Mouse (Mus musculus) B cell, adult 2 months (primary cell): ENCODE data around the gene Cpa5.

Experiments
- DNase-seq, 2 experiments: peaks; one replicate each; pipeline ENCODE4 v3.0.0; 2022

Gene Cpa5

DNA sequence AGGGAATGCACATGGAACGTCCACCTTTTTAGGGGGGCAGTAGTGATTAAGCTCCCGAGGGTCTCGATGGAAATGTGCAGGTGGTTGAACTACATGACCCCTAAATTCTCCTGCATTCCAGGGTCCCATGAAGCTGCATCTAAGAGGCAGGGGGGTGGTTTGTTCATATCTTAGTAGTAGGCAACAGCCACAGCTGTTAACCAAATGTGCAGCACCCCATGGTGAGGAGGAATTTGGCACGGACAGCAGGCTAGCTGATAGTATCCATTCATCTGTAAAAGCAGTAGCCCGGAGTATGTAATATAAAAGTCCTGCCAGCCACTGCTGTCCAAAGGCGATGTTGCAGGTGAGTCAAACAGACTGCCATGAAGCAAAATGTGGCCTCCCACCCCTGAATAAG lies 34.6 kb downstream of the Cpa5 start:
- no peak for DNase-seq

DNA sequence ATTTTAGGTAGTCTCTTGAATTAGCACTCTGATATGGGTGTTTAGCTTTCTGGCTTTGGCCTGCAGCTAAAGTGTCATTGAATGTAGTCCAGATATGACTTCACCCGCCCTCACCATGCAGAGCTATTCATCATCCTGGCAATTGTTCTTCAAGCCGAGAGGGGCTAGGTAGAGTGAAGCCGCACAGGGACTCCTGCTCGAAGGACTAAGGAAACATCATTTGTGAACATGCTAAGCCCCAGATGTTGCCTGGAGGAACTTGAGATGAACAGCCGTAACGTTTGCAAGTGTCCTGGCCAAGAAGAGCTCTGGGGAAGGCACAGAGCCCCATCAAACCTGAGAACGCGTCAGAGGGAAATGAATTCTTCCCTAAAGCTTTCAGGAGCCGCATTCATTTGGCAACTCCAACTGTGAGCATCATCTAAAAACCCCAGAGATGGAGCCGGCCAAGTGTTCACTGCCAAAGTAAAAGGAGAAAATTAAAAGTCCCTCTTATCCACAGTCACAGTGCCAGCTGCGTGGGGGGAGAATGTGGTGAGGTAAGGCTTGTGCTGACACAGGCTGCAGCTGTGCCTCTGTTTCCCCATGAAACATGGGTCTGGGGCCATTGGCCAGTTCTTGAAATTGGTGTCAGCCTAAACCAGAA lies 39.0 kb downstream of the Cpa5 start:
- no peak for DNase-seq

DNA sequence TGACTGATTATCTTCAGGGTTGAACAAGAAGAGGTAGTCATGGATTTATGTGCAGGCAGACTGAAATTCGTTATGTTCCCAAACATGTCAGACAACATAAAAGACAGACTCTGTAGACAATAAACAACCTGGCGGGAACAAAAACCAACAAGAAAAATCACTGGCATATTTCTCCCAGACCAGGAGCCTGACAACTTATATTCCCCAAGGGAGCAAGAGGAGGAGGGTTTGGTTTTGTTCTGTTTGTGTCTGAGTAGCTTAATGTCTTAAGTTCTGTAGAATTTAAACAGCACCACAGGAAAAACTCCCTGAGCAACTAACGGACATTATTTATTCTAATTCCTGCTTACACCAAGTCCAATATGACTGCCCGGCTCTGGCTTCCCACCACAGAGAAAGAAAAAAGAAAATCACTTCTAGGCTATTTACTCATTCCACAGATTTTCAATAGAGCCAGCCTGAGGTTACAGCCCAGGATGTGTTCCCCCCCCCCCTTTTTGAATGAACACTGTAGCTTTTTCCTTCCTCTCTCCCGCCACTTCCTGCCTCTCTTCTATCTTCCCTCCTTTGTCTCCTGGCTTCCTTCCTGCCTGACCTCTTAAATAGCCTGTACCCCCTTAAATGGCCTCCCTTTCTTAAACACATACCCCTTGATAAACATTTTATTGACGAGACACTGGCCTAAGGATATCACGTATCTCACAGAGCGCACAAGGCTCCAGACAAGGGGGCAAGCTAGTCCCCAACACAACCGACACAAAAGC lies 41.8 kb downstream of the Cpa5 start:
- DNase-seq = no peak

- no peak for DNase-seq
Measured at GRCm38 (mm10) chr6:30653518-30653917, 42.7 kb downstream of the Cpa5 start.

GRCm38 (mm10) chr6:30654402-30654859 lies 43.6 kb downstream of the Cpa5 start:
- no peak for DNase-seq

DNA sequence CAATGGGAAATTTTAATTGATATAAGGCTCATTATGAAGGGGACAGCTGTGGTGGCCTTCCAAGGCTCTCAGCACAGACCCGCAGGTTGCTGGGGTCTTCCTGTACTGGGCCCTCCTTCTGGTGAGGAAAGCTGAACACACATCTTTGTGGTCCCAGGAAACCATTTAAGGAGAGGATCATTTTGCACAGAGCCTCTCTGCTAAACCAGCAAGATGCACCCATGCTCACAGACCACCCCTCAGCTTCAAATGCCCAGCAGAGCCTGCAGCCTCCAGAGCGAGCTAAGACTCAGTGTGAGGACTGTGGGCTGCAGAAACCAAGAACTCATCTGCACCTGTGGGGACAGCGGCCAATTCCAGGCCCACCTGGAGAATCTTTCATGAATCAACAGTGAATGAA lies 44.1 kb downstream of the Cpa5 start:
- DNase-seq = no peak

DNA sequence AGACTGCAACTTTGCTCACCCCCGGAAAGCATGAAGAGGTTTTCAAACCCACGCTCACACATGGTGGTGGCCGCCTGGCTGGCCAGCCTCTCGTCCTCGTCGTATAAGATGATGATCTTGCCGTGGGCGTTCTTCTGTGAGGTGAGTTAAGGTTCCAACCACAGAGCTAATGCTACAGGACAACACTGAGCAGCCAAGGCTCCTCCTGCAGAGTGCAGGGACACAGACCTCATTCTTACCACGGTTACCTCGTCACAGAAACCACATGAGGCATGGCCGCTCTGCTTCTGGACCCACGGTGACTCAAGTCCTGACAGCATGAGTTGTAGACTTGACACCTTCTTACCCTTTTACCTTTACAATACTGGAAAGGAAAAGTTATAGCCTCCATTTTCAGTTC lies 46.5 kb downstream of the Cpa5 start:
- DNase-seq = no peak

DNA sequence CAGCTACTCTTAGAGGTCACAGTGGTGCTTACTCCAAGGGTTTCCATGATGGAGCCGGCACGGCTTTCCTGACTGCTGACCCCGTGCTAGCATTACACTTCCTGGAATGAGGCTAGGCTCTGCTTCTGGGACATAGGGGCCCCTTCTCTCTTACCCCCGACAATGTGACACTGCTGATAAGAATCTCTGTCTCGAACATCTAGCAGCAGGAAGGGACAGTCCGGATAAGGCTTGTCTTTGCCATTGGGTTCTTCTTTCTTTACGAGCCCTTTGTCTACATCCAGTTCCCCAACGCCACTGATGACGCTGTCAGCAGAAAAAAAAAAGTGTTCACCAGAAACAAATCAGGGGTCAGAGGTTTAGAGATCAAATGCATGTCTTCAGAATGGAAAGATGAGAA lies 47.8 kb downstream of the Cpa5 start:
- no peak for DNase-seq

GRCm38 (mm10) chr6:30664776-30665175 lies 54.0 kb downstream of the Cpa5 start:
- no peak for DNase-seq

- no peak for DNase-seq
Measured at GRCm38 (mm10) chr6:30665296-30665695, 54.5 kb downstream of the Cpa5 start.

DNA sequence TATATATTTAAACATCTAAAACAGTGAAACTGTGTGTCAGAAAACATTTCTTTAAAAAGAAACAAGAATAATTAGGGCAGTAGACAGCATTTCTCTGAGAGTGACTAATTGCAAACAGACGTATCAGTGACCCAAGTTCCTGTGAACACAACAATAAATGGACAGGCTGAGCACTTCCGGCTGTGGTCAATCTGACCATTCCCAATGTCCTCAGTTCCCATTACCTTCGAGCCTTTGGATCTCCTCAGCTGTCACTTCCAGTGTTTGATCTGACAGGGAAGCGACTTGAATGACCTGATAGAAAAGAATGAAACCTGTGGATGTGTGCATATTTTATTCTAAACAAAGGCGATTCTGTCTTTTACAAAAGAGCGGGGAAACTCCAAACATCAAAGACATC lies 55.2 kb downstream of the Cpa5 start:
- DNase-seq = no peak

DNA sequence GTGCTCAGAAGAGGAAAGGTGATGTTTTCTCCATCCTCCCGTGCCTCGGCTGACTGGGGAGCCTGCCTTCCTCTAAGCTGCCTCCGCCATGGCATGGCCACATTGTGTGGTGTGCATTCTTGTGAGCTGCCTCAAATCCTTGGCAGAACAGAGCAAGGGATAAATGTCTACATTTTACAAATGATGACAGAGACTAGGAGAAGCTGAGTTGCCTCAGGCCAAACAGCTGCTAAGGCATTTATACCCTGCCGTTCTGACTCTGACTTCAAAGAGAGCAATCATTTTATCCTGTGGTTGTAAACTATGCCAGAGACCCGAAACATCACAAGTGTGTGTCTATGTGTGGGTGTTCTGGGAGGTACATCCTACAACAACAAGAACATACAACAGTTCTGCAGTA lies 56.8 kb downstream of the Cpa5 start:
- DNase-seq = no peak

- DNase-seq = no peak
Measured at GRCm38 (mm10) chr6:30671696-30672095, 60.9 kb downstream of the Cpa5 start.

DNA sequence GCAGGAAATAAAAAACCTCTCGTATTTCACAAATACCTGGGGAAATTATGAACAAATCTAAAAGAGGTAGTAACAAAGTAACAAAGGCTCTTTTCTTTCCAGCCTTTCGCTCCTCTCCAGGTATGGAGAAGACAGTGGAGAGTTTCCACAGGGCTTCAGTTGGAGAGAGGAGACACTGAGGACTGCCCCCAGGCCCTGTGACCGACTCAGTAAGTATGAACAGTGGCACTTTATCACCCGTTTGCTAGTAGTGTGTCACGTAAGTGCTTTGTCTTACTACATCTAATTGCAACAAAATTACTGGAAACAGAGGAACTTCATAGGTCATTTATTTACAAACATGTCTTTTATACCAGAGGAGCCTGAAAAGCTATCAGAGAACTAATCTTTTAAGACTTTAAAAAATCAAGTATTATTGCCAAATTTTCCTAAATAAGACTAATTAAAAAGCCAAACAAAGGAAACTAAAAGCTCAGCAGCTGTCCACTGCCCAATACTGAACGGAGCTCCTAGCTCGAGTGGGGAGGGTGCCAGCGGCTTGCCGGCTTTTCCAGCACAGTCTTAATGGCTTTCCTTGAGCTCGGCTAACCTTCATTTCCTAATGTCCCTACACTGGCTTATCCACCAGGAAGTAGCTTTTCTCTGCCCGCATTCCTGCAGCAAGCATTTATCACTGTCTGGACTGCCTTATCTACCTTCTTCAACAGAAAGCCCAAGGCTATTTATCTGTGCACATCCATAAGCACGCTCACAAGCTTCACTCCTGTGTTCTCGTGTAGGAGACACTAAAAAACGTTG lies 63.2 kb downstream of the Cpa5 start:
- DNase-seq = no peak

DNA sequence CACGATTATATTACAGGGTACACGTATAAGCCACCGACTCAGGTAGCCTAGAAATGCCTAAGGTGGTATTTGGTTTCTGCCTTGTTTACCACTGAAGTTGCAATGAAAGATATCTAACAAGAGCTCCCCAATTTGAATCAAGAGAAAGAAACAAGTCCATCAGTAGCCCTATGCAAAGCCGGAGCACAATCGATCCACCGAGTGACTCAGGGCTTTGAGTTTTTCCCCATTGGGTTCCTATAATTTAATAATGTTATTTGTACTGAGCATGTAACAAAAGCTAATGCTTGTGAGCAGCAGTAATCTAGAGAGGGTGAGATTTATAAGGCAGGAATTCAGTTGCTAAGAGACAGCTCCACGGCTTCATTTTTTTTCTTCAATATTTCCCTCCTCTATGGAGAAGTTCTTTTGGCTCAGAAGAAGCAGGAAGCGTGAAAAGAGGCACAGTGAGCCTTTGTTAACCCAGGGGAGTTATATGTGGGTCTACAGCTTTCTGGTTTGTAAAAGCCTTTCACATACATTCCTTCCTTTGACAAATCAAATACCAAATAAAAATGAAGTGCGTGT lies 64.0 kb downstream of the Cpa5 start:
- no peak for DNase-seq

DNA sequence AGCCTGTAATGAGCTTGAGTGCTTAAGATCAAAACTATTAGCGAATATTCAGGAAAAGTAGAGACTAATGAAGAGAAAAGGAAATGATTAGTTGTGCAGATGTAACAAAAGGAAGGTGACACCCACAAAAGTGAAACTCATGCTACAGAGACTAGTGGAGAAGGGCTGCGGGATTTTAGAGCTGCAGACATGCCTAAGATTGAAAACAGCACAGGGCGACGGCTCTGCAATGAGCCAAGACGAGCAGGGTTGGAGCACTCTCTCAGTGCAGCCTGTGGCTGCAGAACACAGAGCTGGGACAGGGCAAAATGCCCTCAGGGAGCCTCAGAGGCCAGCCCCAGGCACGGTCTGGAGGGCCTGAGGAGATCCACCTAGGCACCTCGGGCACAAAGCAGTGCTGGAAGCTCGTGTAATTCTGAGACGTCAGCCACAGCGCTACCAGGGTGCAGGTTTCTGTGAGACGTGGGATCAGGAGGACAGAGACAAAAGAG lies 64.5 kb downstream of the Cpa5 start:
- no peak for DNase-seq

DNA sequence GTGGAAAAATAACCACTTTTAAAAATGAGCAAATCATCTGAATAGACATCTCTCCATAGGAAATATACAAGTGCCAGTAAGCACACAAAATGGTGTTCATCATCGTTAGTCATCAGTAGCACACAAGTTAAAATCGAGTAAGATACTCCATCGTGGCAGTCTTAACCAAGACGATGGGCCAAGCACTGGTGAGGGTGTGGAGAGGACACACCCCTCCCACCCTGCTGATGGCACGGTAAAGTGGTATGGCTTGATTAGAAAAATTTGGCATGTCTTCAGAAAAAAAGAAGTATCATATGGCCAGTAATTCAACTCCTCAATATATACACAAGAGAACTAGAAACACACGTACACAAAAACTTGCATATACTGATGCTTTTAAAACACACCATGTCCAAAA lies 65.7 kb downstream of the Cpa5 start:
- DNase-seq = no peak

DNA sequence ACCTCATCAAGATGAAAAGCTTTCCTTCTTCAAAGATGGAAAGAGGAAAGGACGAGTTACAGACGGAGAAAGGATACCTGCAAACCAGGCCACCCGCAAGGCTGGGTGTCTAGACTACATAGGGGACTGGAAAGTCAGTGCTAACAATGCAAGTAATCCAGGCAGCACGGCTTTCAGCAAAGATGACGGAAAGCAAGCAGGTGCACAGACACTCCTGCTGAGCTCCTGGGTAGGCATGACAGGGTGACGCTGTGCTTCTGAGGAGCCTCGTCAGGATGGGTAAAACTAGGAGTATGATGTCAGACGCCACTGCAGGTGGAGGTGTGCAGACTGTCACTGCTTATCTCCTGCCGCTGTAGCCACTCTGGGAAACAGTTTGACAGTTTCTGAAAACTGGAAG lies 66.8 kb downstream of the Cpa5 start:
- DNase-seq = no peak

GRCm38 (mm10) chr6:30678482-30678881 lies 67.7 kb downstream of the Cpa5 start:
- no peak for DNase-seq

DNA sequence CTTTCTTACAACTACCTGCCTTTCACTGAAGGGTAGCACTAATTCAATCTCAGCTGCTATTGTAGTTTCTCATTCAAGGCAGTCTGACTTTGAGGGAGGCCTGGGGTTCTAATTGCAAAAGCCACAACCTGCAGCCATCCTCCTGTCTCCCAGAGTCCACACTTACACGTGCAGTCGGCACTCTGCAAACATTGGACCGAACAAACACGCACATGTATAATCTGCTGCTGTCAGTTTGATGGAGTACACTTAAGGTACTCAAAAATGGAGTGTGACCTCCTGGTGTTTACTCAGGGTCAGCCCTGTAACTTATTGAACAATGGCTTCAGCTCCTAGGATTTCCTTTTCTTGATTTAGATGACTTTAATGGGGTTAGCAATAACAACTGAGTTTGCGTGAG lies 68.8 kb downstream of the Cpa5 start:
- DNase-seq = no peak

GRCm38 (mm10) chr6:30680442-30680841 lies 69.6 kb downstream of the Cpa5 start:
- no peak for DNase-seq
